In the genomic region with DNA sequence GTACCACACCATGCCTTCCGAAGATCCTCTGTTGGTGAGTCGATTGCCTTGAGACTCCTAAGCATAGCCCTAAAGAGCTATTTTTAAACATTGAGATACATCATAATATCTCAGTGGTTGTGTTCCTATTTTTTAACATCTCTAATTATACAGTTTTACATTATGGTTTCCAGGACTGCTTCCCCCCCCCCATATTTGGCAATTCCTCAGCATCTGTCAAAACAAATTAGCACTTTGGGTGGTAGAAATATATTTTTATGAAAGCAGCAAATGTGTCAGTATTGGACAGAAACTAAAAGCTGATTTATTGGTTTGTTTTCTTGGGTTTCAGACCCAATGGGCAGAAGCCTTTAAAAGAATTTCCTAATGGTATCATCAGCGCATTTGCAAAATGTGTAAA, we compare ENCODE assay signal across 22 mouse cellular contexts.
DNase-seq lines count a peak whose midpoint lies in the region; ATAC-seq and TF ChIP-seq lines count a peak whose summit lies in the region.
"Had no signal": no experiment of that assay in that cellular context is flagged by ENCODE, and none has a peak within 500 bp of the region (broad histone marks: within the 10 kb centered on the region; RNA-seq: fewer than 3 reads in every experiment).

No protein-coding gene starts in this region.

- no peaks in the 10 kb centered on the region for H3K27me3 ChIP-seq in cerebellum, adult 2 months (ENCODE audit: control insufficient read depth, insufficient read depth, low read length)
- H3K27me3 ChIP-seq in hindbrain, embryonic 16.5 days (replicated peaks; ENCODE audit: control insufficient read depth, insufficient read depth, low read length): no peaks in the 10 kb centered on the region
- peaks cover 41% of the 10 kb centered on the region for H3K27me3 ChIP-seq in hindbrain, embryonic 12.5 days
- H3K27me3 ChIP-seq in kidney, postnatal 0 days (ENCODE audit: insufficient read depth, low read length): no peaks in the 10 kb centered on the region
- H3K27me3 ChIP-seq in kidney, embryonic 14.5 days (ENCODE audit: control insufficient read depth, insufficient read depth, low read length): no peaks in the 10 kb centered on the region
- H3K27me3 ChIP-seq: heart, embryonic 13.5 days; Patski had no signal

- TF ChIP-seq POLR2A in cerebellum, adult 2 months (IDR thresholded peaks at IDR 0.05; ENCODE audit: borderline replicate concordance, insufficient read depth, low read length): no peak

- H3K27ac ChIP-seq in cerebellum, adult 2 months (ENCODE audit: insufficient read depth, low read length): no peak overlapping the region
- H3K27ac ChIP-seq in hindbrain, embryonic 16.5 days (ENCODE audit: low read depth, low read length): no peak overlapping the region
- H3K27ac ChIP-seq in hindbrain, embryonic 12.5 days: no peak overlapping the region
- H3K27ac ChIP-seq in kidney, postnatal 0 days: no peak overlapping the region
- H3K27ac ChIP-seq in kidney, embryonic 14.5 days (ENCODE audit: low read depth, low read length): no peak overlapping the region
- H3K27ac ChIP-seq: forebrain, embryonic 10.5 days; heart, adult 2 months; heart, embryonic 10.5 days; heart, embryonic 13.5 days; hindbrain, embryonic 15.5 days had no signal

- TF ChIP-seq CTCF in cerebellum, adult 2 months (IDR thresholded peaks at IDR 0.05; ENCODE audit: borderline replicate concordance, insufficient read depth, low read depth, low read length): no peak
- no peak for TF ChIP-seq CTCF in kidney, postnatal 0 days (IDR thresholded peaks at IDR 0.05; ENCODE audit: low read depth)

- no peaks in the 10 kb centered on the region for H3K9me3 ChIP-seq in hindbrain, embryonic 16.5 days (ENCODE audit: control insufficient read depth, low read length)
- 0 out of 2 replicates have a peak, but pooled peaks cover 4% of the 10 kb centered on the region for H3K9me3 ChIP-seq in hindbrain, embryonic 12.5 days (replicated peaks)
- H3K9me3 ChIP-seq in kidney, postnatal 0 days (replicated peaks; ENCODE audit: low read length): no peaks in the 10 kb centered on the region
- no peaks in the 10 kb centered on the region for H3K9me3 ChIP-seq in kidney, embryonic 14.5 days (ENCODE audit: control insufficient read depth, low read length)
- H3K9me3 ChIP-seq: forebrain, embryonic 10.5 days; G1E; heart, embryonic 10.5 days; hindbrain, embryonic 15.5 days had no signal

- ATAC-seq in hindbrain, embryonic 16.5 days: peak; percentile 51; the same call in 1 of the 2 replicates
- ATAC-seq in hindbrain, embryonic 12.5 days (ENCODE audit: low FRiP score): no peak
- ATAC-seq in kidney, postnatal 0 days (replicated peaks; ENCODE audit: low FRiP score, low read depth): no peak
- ATAC-seq in kidney, embryonic 14.5 days (ENCODE audit: low FRiP score, low TSS enrichment): no peak
- ATAC-seq: inflammation-experienced regulatory T-cells, adult 6 months; Patski had no signal

- 69% methylated on average over 3 of the region's 3 CpGs for WGBS in cerebellum, adult 2 months
- 76% methylated on average over 3 of the region's 3 CpGs for WGBS in hindbrain, embryonic 16.5 days
- WGBS in hindbrain, embryonic 12.5 days: 87% methylated on average over 3 of the region's 3 CpGs
- 82% methylated on average over 3 of the region's 3 CpGs for WGBS in kidney, postnatal 0 days
- WGBS in kidney, embryonic 14.5 days: 89% methylated on average over 3 of the region's 3 CpGs

- no peak overlapping the region for H3K4me3 ChIP-seq in cerebellum, adult 2 months (replicated peaks; ENCODE audit: insufficient read depth, low read depth, low read length)
- H3K4me3 ChIP-seq in hindbrain, embryonic 16.5 days (ENCODE audit: low read length): no peak overlapping the region
- H3K4me3 ChIP-seq in hindbrain, embryonic 12.5 days: no peak overlapping the region
- H3K4me3 ChIP-seq in kidney, postnatal 0 days (replicated peaks; ENCODE audit: low read depth, low read length): no peak overlapping the region
- H3K4me3 ChIP-seq in kidney, embryonic 14.5 days (ENCODE audit: low read length): no peak overlapping the region
- H3K4me3 ChIP-seq: forebrain, embryonic 10.5 days; heart, adult 2 months; heart, embryonic 10.5 days; heart, embryonic 13.5 days; hindbrain, embryonic 15.5 days had no signal

- H3K4me1 ChIP-seq in cerebellum, adult 2 months (ENCODE audit: control insufficient read depth, insufficient read depth, low read length): no peaks in the 10 kb centered on the region
- peaks cover 5% of the 10 kb centered on the region for H3K4me1 ChIP-seq in hindbrain, embryonic 16.5 days (ENCODE audit: control insufficient read depth, insufficient read depth, low read depth, low read length)
- peaks cover 13% of the 10 kb centered on the region for H3K4me1 ChIP-seq in hindbrain, embryonic 12.5 days
- no peaks in the 10 kb centered on the region for H3K4me1 ChIP-seq in kidney, postnatal 0 days (replicated peaks; ENCODE audit: insufficient read depth, low read length)
- H3K4me1 ChIP-seq in kidney, embryonic 14.5 days (ENCODE audit: control insufficient read depth, insufficient read depth, low read length): no peaks in the 10 kb centered on the region

- H3K4me2 ChIP-seq in hindbrain, embryonic 16.5 days (ENCODE audit: low read length): no peak overlapping the region
- no peak overlapping the region for H3K4me2 ChIP-seq in hindbrain, embryonic 12.5 days (replicated peaks)
- H3K4me2 ChIP-seq in kidney, postnatal 0 days (ENCODE audit: low read length): no peak overlapping the region
- H3K4me2 ChIP-seq in kidney, embryonic 14.5 days (replicated peaks; ENCODE audit: low read depth, low read length): no peak overlapping the region
- H3K4me2 ChIP-seq: heart, embryonic 13.5 days; hindbrain, embryonic 15.5 days had no signal

- no peaks in the 10 kb centered on the region for H3K36me3 ChIP-seq in hindbrain, embryonic 16.5 days (ENCODE audit: control insufficient read depth, insufficient read depth, low read length)
- H3K36me3 ChIP-seq in hindbrain, embryonic 12.5 days: no peaks in the 10 kb centered on the region
- H3K36me3 ChIP-seq in kidney, postnatal 0 days (ENCODE audit: insufficient read depth, low read length): no peaks in the 10 kb centered on the region
- H3K36me3 ChIP-seq in kidney, embryonic 14.5 days (ENCODE audit: control insufficient read depth, insufficient read depth, low read length): no peaks in the 10 kb centered on the region
- H3K36me3 ChIP-seq: forebrain, embryonic 10.5 days; G1E; heart, embryonic 10.5 days; heart, embryonic 13.5 days; hindbrain, embryonic 15.5 days had no signal

- H3K9ac ChIP-seq in hindbrain, embryonic 16.5 days (ENCODE audit: low read depth, low read length): no peak overlapping the region
- no peak overlapping the region for H3K9ac ChIP-seq in hindbrain, embryonic 12.5 days
- no peak overlapping the region for H3K9ac ChIP-seq in kidney, postnatal 0 days (ENCODE audit: low read depth, low read length)
- no peak overlapping the region for H3K9ac ChIP-seq in kidney, embryonic 14.5 days (ENCODE audit: low read depth, low read length)
- H3K9ac ChIP-seq: heart, embryonic 13.5 days; hindbrain, embryonic 15.5 days had no signal

- DNase-seq in cerebellum, postnatal 14 days: peak; percentile 34 to 35
- DNase-seq in cerebellum, adult 2 months: no peak
- peak; percentile 14 for DNase-seq in kidney, postnatal 0 days (ENCODE audit: low spot score)
- no peak for DNase-seq in adrenal gland, postnatal 10 days
- DNase-seq: adrenal gland, postnatal 14 days; B cell, adult 2 months; gastrocnemius, postnatal 25 days; heart, adult 2 months; heart, postnatal 14 days; heart, postnatal 4 days; kidney, adult 11 months; kidney, adult 8-10 months had no signal

Comparison
In these comparisons a context has a peak if more than half of its experiments do, and no peak if none do; other contexts are left out.
1. DNase-seq: peak in cerebellum, postnatal 14 days (2 of 2) and kidney, postnatal 0 days (single experiment); none in cerebellum, adult 2 months (0 of 2) and adrenal gland, postnatal 10 days (single experiment).